Mouse (Mus musculus): ENCODE measurements around the gene Pdzrn4. TPM values are rescaled to one million over a fixed set of nuclear protein-coding genes. Genes with fewer than 3 reads are reported as not detected.

Pdzrn4 gene
- polyA plus RNA-seq, 2 experiments: 1.4 to 1.9 TPM

- Histone ChIP-seq H3K36me3 (ENCODE audit: control insufficient read depth, insufficient read depth, low read length) (no peaks in the 10 kb centered on the region), H3K9me3 (ENCODE audit: control insufficient read depth, low read length) (no peaks in the 10 kb centered on the region), H3K27ac (replicated peaks; ENCODE audit: low read depth, low read length) (no peak overlapping the region), H3K4me2 (replicated peaks; ENCODE audit: low read depth, low read length, severe bottlenecking) (no peak overlapping the region), H3K9ac (ENCODE audit: low read depth, low read length, severe bottlenecking) (no peak overlapping the region), H3K4me3 (replicated peaks; ENCODE audit: low read length) (no peak overlapping the region), H3K27me3 (ENCODE audit: control insufficient read depth, insufficient read depth, low read length) (no peaks in the 10 kb centered on the region), H3K4me1 (ENCODE audit: control insufficient read depth, insufficient read depth, low read length) (0 out of 2 replicates have a peak, but pooled peaks cover 5% of the 10 kb centered on the region)
- ATAC-seq (ENCODE audit: low FRiP score, low read depth) (no peak), DNase-seq (ENCODE audit: low spot score) (no peak)
- 75% methylated on average over 6 of the region's 6 CpGs for WGBS
- TF ChIP-seq POLR2A (IDR thresholded peaks at IDR 0.05; ENCODE audit: borderline replicate concordance, extremely low read depth, insufficient read depth, insufficient read length): no peak
Observed at GRCm38 (mm10) chr15:92743624-92744023, 346.9 kb downstream of the Pdzrn4 start.

- H3K27ac ChIP-seq (replicated peaks; ENCODE audit: low read depth, low read length): no peak overlapping the region
- no peaks in the 10 kb centered on the region for H3K36me3 ChIP-seq (ENCODE audit: control insufficient read depth, insufficient read depth, low read length)
- H3K27me3 ChIP-seq (ENCODE audit: control insufficient read depth, insufficient read depth, low read length): no peaks in the 10 kb centered on the region
- WGBS: 43% methylated on average over 7 of the region's 7 CpGs
- H3K4me3 ChIP-seq (replicated peaks; ENCODE audit: low read length): no peak overlapping the region
- H3K4me2 ChIP-seq (replicated peaks; ENCODE audit: low read depth, low read length, severe bottlenecking): no peak overlapping the region
- H3K9ac ChIP-seq (ENCODE audit: low read depth, low read length, severe bottlenecking): no peak overlapping the region
- no peaks in the 10 kb centered on the region for H3K9me3 ChIP-seq (ENCODE audit: control insufficient read depth, low read length)
- no peak for ATAC-seq (ENCODE audit: low FRiP score, low read depth)
- no peak for DNase-seq (ENCODE audit: low spot score)
- H3K4me1 ChIP-seq (ENCODE audit: control insufficient read depth, insufficient read depth, low read length): no peaks in the 10 kb centered on the region
- no peak for TF ChIP-seq POLR2A (IDR thresholded peaks at IDR 0.05; ENCODE audit: borderline replicate concordance, extremely low read depth, insufficient read depth, insufficient read length)
Observed at GRCm38 (mm10) chr15:92746081-92746480, 349.4 kb downstream of the Pdzrn4 start.

- 69% methylated on average over 17 of the region's 17 CpGs for WGBS
- no peak overlapping the region for H3K9ac ChIP-seq (ENCODE audit: low read depth, low read length, severe bottlenecking)
- H3K4me3 ChIP-seq (replicated peaks; ENCODE audit: low read length): no peak overlapping the region
- no peaks in the 10 kb centered on the region for H3K36me3 ChIP-seq (ENCODE audit: control insufficient read depth, insufficient read depth, low read length)
- H3K27me3 ChIP-seq (ENCODE audit: control insufficient read depth, insufficient read depth, low read length): no peaks in the 10 kb centered on the region
- no peaks in the 10 kb centered on the region for H3K4me1 ChIP-seq (ENCODE audit: control insufficient read depth, insufficient read depth, low read length)
- no peak for TF ChIP-seq POLR2A (IDR thresholded peaks at IDR 0.05; ENCODE audit: borderline replicate concordance, extremely low read depth, insufficient read depth, insufficient read length)
- H3K4me2 ChIP-seq (replicated peaks; ENCODE audit: low read depth, low read length, severe bottlenecking): no peak overlapping the region
- DNase-seq (ENCODE audit: low spot score) (no peak), ATAC-seq (ENCODE audit: low FRiP score, low read depth) (no peak)
- H3K9me3 ChIP-seq (ENCODE audit: control insufficient read depth, low read length): no peaks in the 10 kb centered on the region
- no peak overlapping the region for H3K27ac ChIP-seq (replicated peaks; ENCODE audit: low read depth, low read length)
Observed at GRCm38 (mm10) chr15:92752167-92752566, 355.5 kb downstream of the Pdzrn4 start.

- Histone ChIP-seq H3K4me3 (replicated peaks; ENCODE audit: low read length) (no peak overlapping the region), H3K36me3 (ENCODE audit: control insufficient read depth, insufficient read depth, low read length) (no peaks in the 10 kb centered on the region), H3K27me3 (ENCODE audit: control insufficient read depth, insufficient read depth, low read length) (no peaks in the 10 kb centered on the region), H3K27ac (replicated peaks; ENCODE audit: low read depth, low read length) (no peak overlapping the region), H3K9me3 (ENCODE audit: control insufficient read depth, low read length) (no peaks in the 10 kb centered on the region), H3K9ac (ENCODE audit: low read depth, low read length, severe bottlenecking) (no peak overlapping the region), H3K4me2 (replicated peaks; ENCODE audit: low read depth, low read length, severe bottlenecking) (no peak overlapping the region), H3K4me1 (ENCODE audit: control insufficient read depth, insufficient read depth, low read length) (no peaks in the 10 kb centered on the region)
- 93% methylated on average over 13 of the region's 13 CpGs for WGBS
- no peak for TF ChIP-seq POLR2A (IDR thresholded peaks at IDR 0.05; ENCODE audit: borderline replicate concordance, extremely low read depth, insufficient read depth, insufficient read length)
- no peak for ATAC-seq (ENCODE audit: low FRiP score, low read depth)
- DNase-seq (ENCODE audit: low spot score): no peak
Observed at GRCm38 (mm10) chr15:92752578-92752977, 355.9 kb downstream of the Pdzrn4 start.

- no peaks in the 10 kb centered on the region for H3K4me1 ChIP-seq (ENCODE audit: control insufficient read depth, insufficient read depth, low read length)
- no peaks in the 10 kb centered on the region for H3K36me3 ChIP-seq (ENCODE audit: control insufficient read depth, insufficient read depth, low read length)
- 56% methylated on average over 17 of the region's 17 CpGs for WGBS
- H3K4me3 ChIP-seq (replicated peaks; ENCODE audit: low read length): no peak overlapping the region
- no peak overlapping the region for H3K9ac ChIP-seq (ENCODE audit: low read depth, low read length, severe bottlenecking)
- H3K27ac ChIP-seq (replicated peaks; ENCODE audit: low read depth, low read length): no peak overlapping the region
- no peak for ATAC-seq (ENCODE audit: low FRiP score, low read depth)
- TF ChIP-seq POLR2A (IDR thresholded peaks at IDR 0.05; ENCODE audit: borderline replicate concordance, extremely low read depth, insufficient read depth, insufficient read length): no peak
- DNase-seq (ENCODE audit: low spot score): no peak
- H3K4me2 ChIP-seq (replicated peaks; ENCODE audit: low read depth, low read length, severe bottlenecking): no peak overlapping the region
- H3K9me3 ChIP-seq (ENCODE audit: control insufficient read depth, low read length): no peaks in the 10 kb centered on the region
- no peaks in the 10 kb centered on the region for H3K27me3 ChIP-seq (ENCODE audit: control insufficient read depth, insufficient read depth, low read length)
Observed at GRCm38 (mm10) chr15:92757085-92757903, 360.6 kb downstream of the Pdzrn4 start.
